Mouse (Mus musculus) spleen, adult 2 months (tissue): Measurements from ENCODE around the gene Best2. TPM values are rescaled to one million over a fixed set of nuclear protein-coding genes. Genes with fewer than 3 reads are reported as not detected.
A peak's percentile ranks its signal among the peaks of the same experiment; 100 is the strongest.

Experiments used
- DNase-seq, 2 experiments: peaks; one replicate each; pipeline versions ENCODE4 v3.0.0 to v3.0.0-alpha.2; 2012 to 2021; ENCODE audit warnings: low spot score in 2 of 2, low read depth in 1 of 2
- H3K27ac ChIP-seq: fragments of 200-500 bp; 2 replicates; pipeline ENCODE4 v1.5.1; 2012; ENCODE audit warnings: low read length, inconsistent platforms; ENCODE audit not compliant: insufficient read depth
- H3K27me3 ChIP-seq: fragments of 200-500 bp; 2 replicates; pipeline ENCODE4 v1.6.1; 2012; ENCODE audit warnings: mild to moderate bottlenecking, moderate library complexity, low read length, inconsistent platforms; ENCODE audit not compliant: control insufficient read depth, insufficient read depth
- H3K36me3 ChIP-seq: fragments of 200-500 bp; 2 replicates; pipeline ENCODE4 v1.6.1; 2012; ENCODE audit warnings: mild to moderate bottlenecking, low read length, inconsistent platforms; ENCODE audit not compliant: control insufficient read depth, insufficient read depth
- H3K4me1 ChIP-seq: fragments of 200-500 bp; 2 replicates; pipeline ENCODE4 v1.6.1; 2011; ENCODE audit warnings: inconsistent platforms; ENCODE audit not compliant: control insufficient read depth, insufficient read depth, insufficient read length
- H3K4me3 ChIP-seq: fragments of 200-500 bp; 2 replicates; pipeline ENCODE4 v1.5.1; 2011; ENCODE audit warnings: mild to moderate bottlenecking, inconsistent platforms; ENCODE audit not compliant: insufficient read depth, insufficient read length; ENCODE audit errors: extremely low read depth
- CTCF ChIP-seq: fragments of 200-500 bp; IDR thresholded peaks from 2 replicates; pipeline ENCODE4 v1.5.1; 2011; ENCODE audit warnings: mild to moderate bottlenecking, inconsistent platforms; ENCODE audit not compliant: insufficient read depth, insufficient read length, insufficient replicate concordance; ENCODE audit errors: extremely low read depth
- POLR2A ChIP-seq: fragments of 200-500 bp; IDR thresholded peaks from 2 replicates; pipeline ENCODE4 v1.6.1; 2011; ENCODE audit warnings: low read depth, low read length, inconsistent platforms
- WGBS: fragments of 180-500 bp; shearing (Covaris S2); methylation state at CpG from one replicate; pipeline ENCODE4 v1.1.7; 2018; 5-methylcytosine and 5-hydroxymethylcytosine counted together
- polyA plus RNA-seq: library from polyadenylated mRNA; depleted of rRNA; stranded (reverse); fragments of >200 nt; gene quantifications from 2 replicates; pipeline ENCODE4 v1.2.3, GENCODE M21; 2012

The Best2 gene
- polyA plus RNA-seq, 1 experiment = not detected

DNA sequence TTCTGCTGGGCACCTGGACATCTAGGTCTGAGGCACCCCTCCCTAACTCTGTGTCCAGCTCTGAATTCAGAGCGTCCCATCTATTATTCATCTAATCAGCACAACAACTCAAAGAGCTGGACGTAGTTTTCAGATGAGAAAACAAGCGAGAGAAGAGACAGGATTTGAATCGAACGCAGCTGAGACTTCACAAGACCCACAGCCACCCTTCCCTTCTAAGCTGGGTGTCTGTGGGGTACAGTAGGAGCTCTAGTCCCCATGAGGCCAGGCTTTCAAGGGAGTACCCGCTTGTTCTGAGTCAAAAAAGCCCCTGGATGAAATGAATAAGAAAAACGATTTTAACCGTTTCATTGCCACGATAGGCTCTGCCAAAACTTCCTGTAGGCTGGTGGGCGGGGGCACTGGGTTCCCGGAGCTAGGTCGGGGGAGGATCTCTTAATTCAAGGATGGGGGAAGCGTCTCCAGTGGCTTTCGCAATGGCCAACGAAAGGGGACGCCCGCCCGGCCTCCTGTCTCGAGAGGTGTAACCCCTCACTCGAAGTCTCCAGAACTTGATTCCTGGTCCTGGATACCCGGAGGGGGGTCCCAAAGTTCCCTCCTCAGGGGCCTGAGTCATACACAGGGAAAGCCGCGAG is 29.2 kb downstream of the Best2 start:
- TF ChIP-seq CTCF (no peak), POLR2A (no peak)
- WGBS = 3% methylated on average over 23 of the region's 23 CpGs
- Histone ChIP-seq H3K27ac (peak overlapping the region; percentile 89), H3K36me3 (no peaks in the 10 kb centered on the region), H3K4me3 (peak overlapping the region; percentile 64), H3K27me3 (no peaks in the 10 kb centered on the region), H3K4me1 (peaks cover 32% of the 10 kb centered on the region)
- no peak for DNase-seq

GRCm38 (mm10) chr8:84984294-84985048 is 29.9 kb downstream of the Best2 start:
- no peaks in the 10 kb centered on the region for H3K36me3 ChIP-seq
- H3K4me3 ChIP-seq = no peak overlapping the region
- no peaks in the 10 kb centered on the region for H3K27me3 ChIP-seq
- peak overlapping the region; percentile 89 for H3K27ac ChIP-seq
- 33% methylated on average over 16 of the region's 16 CpGs for WGBS
- no peak for TF ChIP-seq POLR2A
- no peak for TF ChIP-seq CTCF
- peak in 1 of 2 experiments; percentile 40 for DNase-seq
- peaks cover 35% of the 10 kb centered on the region for H3K4me1 ChIP-seq

GRCm38 (mm10) chr8:84982499-84983011 is 31.8 kb downstream of the Best2 start:
- peaks cover 37% of the 10 kb centered on the region for H3K4me1 ChIP-seq

GRCm38 (mm10) chr8:84981644-84982498 is 32.5 kb downstream of the Best2 start:
- H3K27me3 ChIP-seq = no peaks in the 10 kb centered on the region
- H3K4me1 ChIP-seq = peaks cover 37% of the 10 kb centered on the region
- WGBS = 44% methylated on average over 15 of the region's 15 CpGs
- H3K36me3 ChIP-seq = no peaks in the 10 kb centered on the region
- DNase-seq = no peak
- no peak for TF ChIP-seq POLR2A
- TF ChIP-seq CTCF = no peak
- no peak overlapping the region for H3K4me3 ChIP-seq
- peak overlapping the region; percentile 78 for H3K27ac ChIP-seq

More at GRCm38 (mm10) chr8:84982499-84983011, 31.8 kb downstream of the Best2 start:
- Histone ChIP-seq H3K27me3 (no peaks in the 10 kb centered on the region), H3K36me3 (no peaks in the 10 kb centered on the region), H3K27ac (peak overlapping the region; percentile 78), H3K4me3 (no peak overlapping the region)
- WGBS = 14% methylated on average over 3 of the region's 3 CpGs
- TF ChIP-seq POLR2A (no peak), CTCF (no peak)
- no peak for DNase-seq

GRCm38 (mm10) chr8:84980622-84981358 is 33.5 kb downstream of the Best2 start:
- peak in 1 of 2 experiments; percentile 53 for DNase-seq
- peak overlapping the region; percentile 96 for H3K27ac ChIP-seq
- 28% methylated on average over 11 of the region's 11 CpGs for WGBS
- TF ChIP-seq POLR2A (no peak), CTCF (no peak)
- no peaks in the 10 kb centered on the region for H3K27me3 ChIP-seq
- H3K4me1 ChIP-seq = peaks cover 37% of the 10 kb centered on the region
- peak overlapping the region; percentile 50; the same call in 1 of the 2 replicates for H3K4me3 ChIP-seq
- H3K36me3 ChIP-seq = no peaks in the 10 kb centered on the region

DNA sequence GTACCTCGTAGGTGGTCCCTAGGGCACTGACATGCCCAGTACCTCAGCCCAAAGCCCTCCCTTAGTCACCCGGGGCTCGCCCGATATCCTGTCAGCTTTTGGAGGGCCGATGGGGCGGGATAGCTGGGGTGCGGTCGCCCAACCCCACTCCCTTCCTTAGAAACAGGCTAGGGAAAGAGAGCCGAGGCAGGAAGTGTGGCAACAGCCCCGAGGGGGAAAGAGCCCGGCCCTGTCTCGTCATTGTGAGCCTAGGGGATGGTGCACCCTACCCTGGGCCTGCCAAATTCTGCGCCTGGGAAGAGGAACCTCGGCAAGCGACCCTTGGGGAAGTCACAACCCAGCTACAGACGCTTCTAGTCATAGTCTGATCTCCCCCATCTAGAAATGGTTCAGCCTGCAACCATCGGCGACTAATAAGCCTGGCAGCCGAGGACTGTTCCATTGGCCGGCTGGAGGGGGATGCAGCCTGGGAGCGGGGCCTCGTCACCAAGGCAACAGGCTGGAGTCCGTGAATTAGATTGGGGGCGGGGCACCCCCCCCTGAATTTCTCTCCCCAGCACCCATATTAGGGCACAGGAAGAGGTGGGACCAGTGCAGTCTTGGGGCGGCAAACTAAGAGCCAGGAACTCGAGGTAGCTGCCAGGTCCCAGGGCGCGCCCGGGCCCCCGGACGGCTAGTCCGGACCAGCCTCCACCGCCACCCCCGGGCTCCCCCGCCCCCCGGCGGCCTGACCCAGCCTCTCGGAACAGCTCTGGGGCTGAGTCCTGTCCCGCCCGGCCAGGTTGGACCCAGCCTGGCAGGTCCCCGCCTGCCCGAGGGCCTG is 34.5 kb downstream of the Best2 start:
- WGBS = 3% methylated on average over 40 of the region's 42 CpGs
- Histone ChIP-seq H3K4me3 (peak overlapping the region; percentile 50), H3K36me3 (no peaks in the 10 kb centered on the region), H3K27me3 (no peaks in the 10 kb centered on the region), H3K4me1 (peaks cover 34% of the 10 kb centered on the region), H3K27ac (peak overlapping the region; percentile 96)
- DNase-seq = peak; percentile 93 to 97
- TF ChIP-seq CTCF = no peak
- TF ChIP-seq POLR2A = peak; percentile 49
